Mouse (Mus musculus) B cell, adult 67 days (primary cell): ENCODE measurements around the gene Gm20869. TPM values are rescaled to one million over a fixed set of nuclear protein-coding genes. Genes with fewer than 3 reads are reported as not detected.

ENCODE experiments used
- total RNA-seq, 2 experiments: library from RNA; stranded (reverse); gene quantifications; 4 replicates each; pipeline ENCODE4 v1.2.4; 2023

Gm20869 gene
- not detected for total RNA-seq

DNA sequence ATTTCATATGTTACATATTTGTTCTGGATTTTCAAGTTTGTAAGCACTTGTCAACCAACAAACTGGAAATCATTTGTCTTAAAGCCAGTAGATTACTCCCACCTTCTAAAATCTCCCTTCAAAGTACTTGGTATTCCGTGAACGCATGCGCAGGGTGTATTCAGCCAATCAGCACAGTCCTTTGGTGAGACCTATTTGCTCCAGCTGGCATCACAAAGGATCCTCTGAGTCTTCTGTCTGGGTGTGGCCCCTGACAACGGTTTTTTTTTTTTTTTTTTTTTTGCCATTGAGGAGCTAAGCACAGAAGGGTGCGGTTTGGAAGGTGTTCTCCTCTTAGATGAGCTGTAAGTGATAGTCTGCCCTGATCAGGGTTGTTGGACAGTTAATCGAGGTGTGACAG is at the start of gene Gm20869:
Gm20869 (plus strand) TSS at position 301 of the 400 bp plus-strand sequence.

Other genes with a start within 250 kb of the Gm20869 start
- not detected for gene Gm20870, start 222.6 kb downstream of the Gm20869 start, total RNA-seq